Mouse (Mus musculus) G1E (cell line): ENCODE data around the gene Runx3. TPM values are rescaled to one million over a fixed set of nuclear protein-coding genes. Genes with fewer than 3 reads are reported as not detected.

Experiments
- ATAC-seq: 2 replicates; pipeline ENCODE4 v1.8.0; 2016; ENCODE audit warnings: mild to moderate bottlenecking; ENCODE audit not compliant: insufficient number of reproducible peaks, poor library complexity, low FRiP score, severe bottlenecking; ENCODE audit errors: extremely low read depth
- DNase-seq: peaks from one replicate; pipeline ENCODE4 v3.0.0; 2012; ENCODE audit warnings: low spot score
- H3K27me3 ChIP-seq: 2 replicates; pipeline ENCODE4 v1.6.1; 2012; ENCODE audit warnings: mild to moderate bottlenecking, low read length, inconsistent platforms; ENCODE audit not compliant: insufficient read depth
- H3K36me3 ChIP-seq: replicated peaks from 2 replicates; pipeline ENCODE3; 2012; ENCODE audit warnings: mild to moderate bottlenecking, inconsistent platforms
- H3K4me1 ChIP-seq: 2 replicates; pipeline ENCODE4 v1.6.1; 2012; ENCODE audit warnings: low read depth, low read length, inconsistent platforms, mixed read lengths; ENCODE audit not compliant: insufficient read depth
- H3K4me3 ChIP-seq: 2 replicates; pipeline ENCODE4 v1.5.1; 2012; ENCODE audit warnings: low read depth, mild to moderate bottlenecking, inconsistent platforms, low read length, moderate library complexity, mixed read lengths
- H3K9me3 ChIP-seq: replicated peaks from 2 replicates; pipeline ENCODE4 v1.6.1; 2012; ENCODE audit warnings: inconsistent platforms
- CTCF ChIP-seq: IDR thresholded peaks from 2 replicates; pipeline ENCODE4 v1.5.1; 2012; ENCODE audit warnings: low read depth, low read length, inconsistent platforms, mixed read lengths
- GATA1 ChIP-seq: IDR thresholded peaks from 2 replicates; pipeline ENCODE4 v1.6.1; 2012; ENCODE audit warnings: borderline replicate concordance, low read length, inconsistent platforms, mixed read lengths
- GATA2 ChIP-seq: IDR thresholded peaks from 2 replicates; pipeline ENCODE4 v1.6.1; 2012; ENCODE audit warnings: low read depth, low read length, inconsistent platforms, borderline replicate concordance
- POLR2AphosphoS5 ChIP-seq: IDR thresholded peaks from 2 replicates; pipeline ENCODE4 v1.6.1; 2012; ENCODE audit warnings: low read depth, low read length, inconsistent platforms; ENCODE audit not compliant: insufficient replicate concordance
- TAL1 ChIP-seq: conservative IDR thresholded peaks from 2 replicates; pipeline ENCODE4 v1.6.1; 2012; ENCODE audit warnings: low read depth, low read length, inconsistent platforms, mixed read lengths
- polyA plus RNA-seq: library from polyadenylated mRNA; stranded (reverse); fragments of >175 nt; gene quantifications from 2 replicates; pipeline ENCODE4 v1.2.3, GENCODE M21; 2012
- total RNA-seq, 2 experiments: library from RNA; stranded (forward) in 1 of 2; stranded (reverse) in 1 of 2; fragments of 200-1000 nt in 1 of 2; fragments of >200 nt in 1 of 2; fragmentation: Nextera tagmentation in 1 of 2; gene quantifications; 2 replicates each; pipeline ENCODE4 v1.2.3; 2014 to 2017

The Runx3 gene
- total RNA-seq (2014; fragmentation: Nextera tagmentation) (not detected in 2 replicates), total RNA-seq (2017) (0.06 and 0.55 TPM in 2 replicates), polyA plus RNA-seq (0.05 and 0.06 TPM in 2 replicates)

DNA sequence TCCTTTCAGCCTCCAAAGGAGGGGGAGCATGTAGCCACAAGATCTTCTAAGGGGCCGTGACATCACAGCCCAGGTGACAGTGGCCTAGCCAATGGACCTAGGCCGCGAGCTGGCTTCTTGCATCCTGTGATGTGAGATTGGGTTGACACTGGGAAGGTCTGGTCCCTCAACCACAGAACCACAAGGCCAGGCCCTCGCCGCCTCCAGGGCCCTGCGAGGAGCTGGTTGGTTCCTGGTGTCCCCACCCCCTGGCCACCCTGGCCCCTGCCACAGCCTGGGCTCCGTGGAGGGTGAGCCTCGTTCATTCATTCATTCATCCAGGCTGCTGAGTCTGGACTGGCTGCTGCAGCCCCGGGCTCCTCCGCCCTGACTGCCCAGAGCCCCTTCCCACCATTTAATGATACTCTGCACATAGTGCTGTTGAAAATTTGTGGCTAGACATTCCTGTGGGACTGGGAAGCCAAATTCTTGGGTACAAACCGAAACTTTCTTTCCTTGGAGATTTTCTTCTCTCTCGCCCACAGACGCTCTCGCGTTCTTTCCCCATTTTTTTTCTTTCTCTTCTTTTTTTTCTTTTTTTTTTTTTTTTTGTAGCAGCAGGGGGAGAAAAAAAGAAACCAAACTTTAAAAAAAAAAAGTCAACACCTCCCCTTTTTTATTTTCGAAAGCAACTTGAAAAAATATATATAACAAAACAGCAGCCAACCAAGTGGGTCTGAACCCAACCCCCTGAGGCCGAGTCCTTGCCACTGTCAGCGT is at the start of gene Runx3:
Runx3 (plus strand) TSS at position 311 of the 759 bp plus-strand sequence.
- ATAC-seq (no peak), DNase-seq (no peak)
- H3K9me3 ChIP-seq, result no peaks in the 10 kb centered on the region
- no peaks in the 10 kb centered on the region for H3K36me3 ChIP-seq
- no peak for TF ChIP-seq GATA2
- TF ChIP-seq POLR2AphosphoS5, result no peak
- no peak for TF ChIP-seq GATA1
- no peak for TF ChIP-seq CTCF
- TF ChIP-seq TAL1, result no peak
- H3K4me3 ChIP-seq, result no peak within 1 kb of the TSS
- H3K4me1 ChIP-seq, result no peaks in the 10 kb centered on the region
- peaks cover 17% of the 10 kb centered on the region for H3K27me3 ChIP-seq

GRCm38 (mm10) chr4:135072671-135073070 is 47.8 kb upstream of the Runx3 start:
- no peaks in the 10 kb centered on the region for H3K4me1 ChIP-seq
- no peaks in the 10 kb centered on the region for H3K9me3 ChIP-seq
- DNase-seq, result no peak
- no peak for ATAC-seq
- H3K36me3 ChIP-seq, result no peaks in the 10 kb centered on the region
- no peak for TF ChIP-seq POLR2AphosphoS5
- no peak for TF ChIP-seq CTCF
- TF ChIP-seq GATA2, result no peak
- TF ChIP-seq GATA1, result no peak
- no peak for TF ChIP-seq TAL1
- H3K27me3 ChIP-seq, result peaks cover 57% of the 10 kb centered on the region
- H3K4me3 ChIP-seq, result no peak overlapping the region

GRCm38 (mm10) chr4:135073523-135073922 is 46.9 kb upstream of the Runx3 start:
- Histone ChIP-seq H3K36me3 (no peaks in the 10 kb centered on the region), H3K4me3 (no peak overlapping the region), H3K4me1 (no peaks in the 10 kb centered on the region), H3K27me3 (peaks cover 55% of the 10 kb centered on the region), H3K9me3 (no peaks in the 10 kb centered on the region)
- TF ChIP-seq CTCF (no peak), GATA1 (no peak), GATA2 (no peak), TAL1 (no peak), POLR2AphosphoS5 (no peak)
- DNase-seq, result no peak
- no peak for ATAC-seq

DNA sequence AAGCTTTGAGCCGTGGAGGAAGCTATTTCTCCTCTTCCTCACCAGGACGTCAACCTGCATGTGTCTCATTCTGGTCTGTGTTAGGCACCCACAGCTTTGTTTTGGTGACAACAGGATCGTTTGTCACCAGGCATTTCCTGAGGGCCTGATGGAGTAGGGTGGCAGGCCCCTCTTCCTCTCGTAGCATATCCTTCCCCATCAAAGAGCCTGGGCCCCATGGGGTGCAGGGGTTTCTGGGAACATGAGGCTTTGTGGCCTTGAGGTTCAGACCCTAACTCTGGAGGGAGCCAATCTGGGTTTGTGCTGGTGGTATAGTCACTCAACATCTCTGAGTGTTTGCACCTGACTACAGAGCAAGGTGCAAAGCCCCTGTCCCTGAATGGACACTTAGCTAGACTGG is 45.8 kb upstream of the Runx3 start:
- no peak overlapping the region for H3K4me3 ChIP-seq
- H3K4me1 ChIP-seq, result no peaks in the 10 kb centered on the region
- DNase-seq (no peak), ATAC-seq (no peak)
- TF ChIP-seq GATA1, result no peak
- H3K27me3 ChIP-seq, result peaks cover 48% of the 10 kb centered on the region
- H3K9me3 ChIP-seq, result no peaks in the 10 kb centered on the region
- H3K36me3 ChIP-seq, result no peaks in the 10 kb centered on the region

DNA sequence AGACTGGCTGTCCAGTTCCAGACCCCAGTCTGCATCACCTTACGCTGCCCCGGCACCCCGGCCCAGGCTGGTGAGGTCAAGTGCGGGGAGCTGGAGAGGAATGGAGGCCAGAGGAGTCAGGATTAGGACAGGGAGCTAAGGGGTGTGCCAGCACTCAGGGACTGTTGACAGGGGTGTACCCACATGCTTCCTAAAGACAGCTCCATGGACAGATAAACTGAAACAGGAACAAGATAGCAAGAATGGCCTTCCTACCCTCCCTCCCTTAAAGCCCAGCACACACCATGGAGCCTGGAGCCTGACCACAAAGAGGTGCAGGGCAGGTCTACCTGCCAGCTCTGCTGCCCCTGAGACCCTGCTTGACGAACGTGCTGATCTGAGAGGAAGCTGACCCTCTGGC is 45.1 kb upstream of the Runx3 start:
- H3K27me3 ChIP-seq, result peaks cover 44% of the 10 kb centered on the region
- no peak overlapping the region for H3K4me3 ChIP-seq
- H3K9me3 ChIP-seq, result no peaks in the 10 kb centered on the region
- no peak for ATAC-seq
- H3K4me1 ChIP-seq, result no peaks in the 10 kb centered on the region
- no peaks in the 10 kb centered on the region for H3K36me3 ChIP-seq
- DNase-seq, result no peak
- no peak for TF ChIP-seq POLR2AphosphoS5

GRCm38 (mm10) chr4:135076611-135077010 is 43.8 kb upstream of the Runx3 start:
- DNase-seq (no peak), ATAC-seq (no peak)
- Histone ChIP-seq H3K36me3 (no peaks in the 10 kb centered on the region), H3K9me3 (no peaks in the 10 kb centered on the region), H3K27me3 (peaks cover 40% of the 10 kb centered on the region), H3K4me3 (no peak overlapping the region), H3K4me1 (no peaks in the 10 kb centered on the region)
- TF ChIP-seq CTCF (no peak), GATA1 (no peak), GATA2 (no peak), TAL1 (no peak), POLR2AphosphoS5 (no peak)

DNA sequence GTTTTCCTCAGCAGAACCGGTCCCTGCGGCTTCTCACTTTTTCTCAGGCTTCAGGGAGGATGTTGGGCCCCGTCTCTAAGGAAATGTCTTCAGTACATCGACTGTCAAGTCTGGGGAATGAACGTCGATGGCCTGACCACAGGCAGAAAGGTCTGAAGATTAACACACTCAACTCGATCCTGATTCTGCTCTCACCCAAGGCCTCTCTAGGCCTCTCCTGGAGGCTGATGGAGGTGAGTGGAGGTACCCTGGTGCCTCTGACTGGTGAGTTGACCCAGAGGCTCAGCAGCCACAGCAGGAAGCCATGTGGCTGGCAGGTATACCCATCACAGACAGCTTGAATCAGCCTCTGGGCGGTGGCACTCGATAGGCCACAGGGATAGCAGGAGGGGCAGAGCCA is 43.3 kb upstream of the Runx3 start:
- peaks cover 40% of the 10 kb centered on the region for H3K27me3 ChIP-seq
- no peak overlapping the region for H3K4me3 ChIP-seq
- H3K36me3 ChIP-seq, result no peaks in the 10 kb centered on the region
- H3K4me1 ChIP-seq, result no peaks in the 10 kb centered on the region
- ATAC-seq (no peak), DNase-seq (no peak)
- no peaks in the 10 kb centered on the region for H3K9me3 ChIP-seq
- TF ChIP-seq TAL1 (no peak), CTCF (no peak), POLR2AphosphoS5 (no peak), GATA1 (no peak), GATA2 (no peak)
